Mouse (Mus musculus): Measurements from ENCODE around the gene A630095N17Rik. TPM values are rescaled to one million over a fixed set of nuclear protein-coding genes. Genes with fewer than 3 reads are reported as not detected.
"Not testable (repeated sequence)": the region's sequence is repeated elsewhere in the genome, so short reads cannot be mapped to it uniquely, and the experiment has no call there.

Gene A630095N17Rik
- total RNA-seq, 1 experiment from 2014 or later = 2.6 TPM

DNA sequence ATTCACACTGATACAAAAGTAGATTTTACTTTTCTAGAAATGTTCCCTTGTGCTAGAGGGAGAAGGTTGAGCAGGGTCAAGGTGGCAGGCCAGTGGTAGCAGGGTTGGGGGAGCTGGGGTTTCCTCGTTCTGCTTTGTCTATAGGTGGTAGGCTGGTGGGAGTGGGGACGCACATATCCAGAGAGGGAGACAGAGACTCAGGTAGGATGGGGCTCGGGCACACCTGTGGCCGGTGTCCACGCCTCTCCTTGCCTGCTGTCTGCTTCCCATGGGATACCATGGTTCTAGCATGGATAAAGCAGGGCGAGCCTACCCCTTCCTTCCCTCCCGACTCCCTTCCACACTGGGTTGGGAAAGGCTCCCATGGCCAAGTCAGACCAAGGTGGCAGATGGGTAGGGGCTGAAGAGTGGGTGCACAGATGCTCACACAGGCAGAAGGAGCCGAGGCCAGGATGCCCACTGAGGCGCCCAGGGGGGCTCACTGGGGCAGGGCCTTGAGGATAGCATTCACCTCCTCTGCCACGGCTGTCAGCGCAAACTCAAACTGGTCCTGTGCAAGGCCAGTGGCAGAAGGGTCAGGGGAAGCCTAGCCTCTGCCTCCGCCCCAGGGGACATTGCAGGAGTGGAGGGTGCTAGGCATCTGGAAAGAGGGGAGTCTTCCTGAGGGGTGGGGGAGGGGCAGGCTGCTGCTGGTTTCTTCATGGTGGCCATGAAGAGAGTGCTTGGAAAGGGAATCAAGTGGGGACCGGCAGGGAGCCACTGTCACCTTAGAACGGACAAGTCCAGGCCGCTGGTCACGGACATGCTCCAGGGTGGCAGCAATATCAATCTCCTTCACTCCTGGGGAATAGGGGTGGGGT lies 15.4 kb upstream of the A630095N17Rik start:
- no peak for ATAC-seq (replicated peaks in 1 of 2; ENCODE audit: insufficient read depth in 1 of 2, low FRiP score in 2 of 2, low TSS enrichment in 1 of 2, low read depth in 1 of 2, poor library complexity in 2 of 2, severe bottlenecking in 2 of 2)

DNA sequence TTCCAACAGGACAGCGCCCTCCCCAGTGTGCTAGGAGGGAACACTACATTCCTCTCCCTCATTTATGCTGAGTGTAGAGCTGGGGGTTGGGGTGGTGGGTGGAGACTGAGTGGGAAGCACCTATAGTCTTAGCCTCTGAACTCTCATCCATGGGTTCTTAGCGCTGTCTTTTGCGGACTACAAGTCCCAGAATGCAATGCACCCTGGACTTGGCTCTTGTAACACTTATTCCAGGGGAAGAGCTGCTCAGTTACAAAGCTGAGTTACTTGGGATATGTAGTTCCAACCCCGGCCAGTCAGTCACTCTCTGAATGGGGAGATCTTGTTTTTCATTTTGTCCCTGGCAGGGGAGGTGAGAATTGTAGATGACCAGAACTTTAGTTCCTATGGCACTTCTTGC lies 12.9 kb upstream of the A630095N17Rik start:
- peak; percentile 68 to 69 for ATAC-seq (replicated peaks in 1 of 2; ENCODE audit: insufficient read depth in 1 of 2, low FRiP score in 2 of 2, low TSS enrichment in 1 of 2, low read depth in 1 of 2, poor library complexity in 2 of 2, severe bottlenecking in 2 of 2)

DNA sequence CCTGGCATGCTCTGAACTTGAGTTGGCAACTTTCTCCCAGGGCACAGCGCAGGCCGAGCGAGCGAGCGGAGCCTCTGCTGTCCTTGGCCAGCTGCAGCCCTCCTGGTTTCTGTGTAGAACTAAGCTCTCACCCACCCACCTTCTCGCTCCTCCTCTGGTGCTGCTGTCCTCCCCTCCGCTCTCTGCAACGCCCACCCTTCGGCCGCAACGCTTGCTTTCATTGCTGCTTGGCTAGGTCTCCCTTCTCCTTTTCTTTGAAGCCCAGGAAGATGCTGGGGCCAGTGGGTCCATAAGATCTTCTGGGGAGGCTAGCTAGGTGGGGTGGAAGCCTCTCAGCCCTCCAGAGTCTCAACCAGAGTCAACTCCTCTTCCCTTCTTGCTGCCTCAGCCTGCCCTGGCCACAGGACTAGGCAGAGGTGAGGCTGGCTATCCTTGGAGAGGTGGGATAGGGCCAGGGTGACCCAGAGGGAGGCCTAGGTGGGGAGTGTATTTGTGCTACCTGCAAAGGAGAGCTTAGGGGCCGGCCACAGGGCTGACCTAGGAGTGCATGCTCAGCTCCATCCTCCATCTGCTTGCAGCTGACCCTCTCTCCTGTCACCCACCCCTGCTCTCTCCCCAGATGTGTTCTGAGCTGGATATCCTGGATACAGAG lies 12.4 kb upstream of the A630095N17Rik start:
- no peak for ATAC-seq (replicated peaks in 1 of 2; ENCODE audit: insufficient read depth in 1 of 2, low FRiP score in 2 of 2, low TSS enrichment in 1 of 2, low read depth in 1 of 2, poor library complexity in 2 of 2, severe bottlenecking in 2 of 2)

DNA sequence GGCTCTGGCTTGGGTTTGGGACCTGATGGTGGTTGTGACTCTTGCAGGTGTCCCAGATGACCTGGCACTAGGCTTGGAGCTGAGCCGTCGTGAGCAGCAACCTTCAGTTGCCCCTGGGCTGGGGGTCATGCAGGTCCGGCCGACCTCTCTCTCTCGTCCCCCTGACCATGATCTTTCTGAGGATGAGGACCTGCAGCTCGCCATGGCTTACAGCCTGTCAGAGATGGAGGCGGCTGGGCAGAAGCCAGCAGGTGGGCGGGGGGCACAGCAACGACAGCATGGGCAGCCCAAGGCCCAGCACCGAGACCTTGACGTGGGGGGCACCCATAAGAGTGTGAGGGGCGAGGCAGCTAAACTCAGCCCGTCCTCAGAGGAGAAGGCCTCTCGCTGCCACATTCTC lies 11.5 kb upstream of the A630095N17Rik start:
- no peak for ATAC-seq (replicated peaks in 1 of 2; ENCODE audit: insufficient read depth in 1 of 2, low FRiP score in 2 of 2, low TSS enrichment in 1 of 2, low read depth in 1 of 2, poor library complexity in 2 of 2, severe bottlenecking in 2 of 2)

DNA sequence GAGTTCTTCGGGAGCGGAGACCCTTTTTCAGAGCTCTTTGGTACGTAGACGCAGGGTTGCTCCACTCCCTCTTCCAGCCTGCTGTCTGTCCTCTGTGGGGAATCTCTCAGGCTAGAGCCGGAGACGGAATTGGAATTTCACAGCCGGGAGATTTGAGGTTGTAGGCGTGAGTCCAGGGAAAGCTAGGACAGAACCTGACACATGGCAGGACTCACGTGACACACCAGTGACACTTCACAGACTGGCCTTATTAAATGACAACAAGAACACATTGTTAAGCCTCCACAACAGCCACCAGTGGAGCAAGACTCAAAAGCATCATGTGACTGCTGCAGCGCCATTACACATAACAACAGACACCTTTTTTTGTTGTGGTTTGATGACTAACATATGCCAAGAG lies 7.7 kb upstream of the A630095N17Rik start:
- no peak for ATAC-seq (replicated peaks in 1 of 2; ENCODE audit: insufficient read depth in 1 of 2, low FRiP score in 2 of 2, low TSS enrichment in 1 of 2, low read depth in 1 of 2, poor library complexity in 2 of 2, severe bottlenecking in 2 of 2)

DNA sequence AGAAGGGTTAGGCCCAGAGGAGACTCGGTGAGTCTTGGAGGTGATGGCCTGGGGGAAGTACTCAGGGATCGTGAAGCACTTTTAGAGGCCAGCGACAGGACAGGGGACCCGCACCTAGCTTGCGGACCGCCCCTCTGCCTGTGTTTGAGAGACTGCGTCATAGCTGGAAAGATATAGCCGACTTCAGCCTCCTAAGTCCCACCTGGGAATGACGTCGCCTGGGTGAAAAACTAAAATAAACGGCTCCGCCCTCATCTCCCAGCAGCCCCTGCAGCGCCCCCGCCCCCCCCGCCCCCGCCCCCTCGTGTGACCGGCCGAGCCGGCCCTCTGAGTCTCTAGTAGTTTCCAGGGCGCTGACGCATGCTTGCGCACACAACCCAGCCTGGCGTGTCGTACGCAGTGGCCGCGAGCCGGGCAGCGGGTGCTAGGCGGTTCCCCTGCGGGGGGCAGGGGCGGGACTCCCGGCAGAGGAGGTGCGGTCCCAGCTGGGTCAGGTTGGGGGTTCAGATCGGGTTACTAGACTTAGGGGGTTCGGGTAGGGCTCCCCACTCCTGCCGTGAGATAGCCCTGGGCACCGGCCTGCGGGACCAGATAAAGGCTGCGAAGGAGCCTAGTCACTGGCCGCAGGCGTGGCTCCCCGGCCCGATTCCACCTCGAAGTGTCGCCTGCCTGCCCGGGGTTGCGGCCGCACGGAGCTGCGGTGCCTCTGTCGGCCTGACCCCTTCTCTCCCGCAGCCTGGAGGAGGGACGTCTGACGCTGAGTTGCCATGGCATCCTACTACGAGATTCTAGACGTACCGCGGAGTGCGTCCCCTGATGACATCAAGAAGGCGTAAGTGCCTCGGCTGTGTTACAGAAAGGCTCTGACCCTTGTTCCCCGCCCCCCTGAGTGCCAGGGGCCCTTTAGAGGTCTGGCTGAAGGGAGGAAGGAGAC lies 4.5 kb upstream of the A630095N17Rik start, which contains the start of gene Dnajb2:
Gene Dnajb2 (plus strand): TSS at position 290 of the 934 bp plus-strand sequence.
- ATAC-seq (replicated peaks in 1 of 2; ENCODE audit: insufficient read depth in 1 of 2, low FRiP score in 2 of 2, low TSS enrichment in 1 of 2, low read depth in 1 of 2, poor library complexity in 2 of 2, severe bottlenecking in 2 of 2) = peak; percentile 66 to 78

DNA sequence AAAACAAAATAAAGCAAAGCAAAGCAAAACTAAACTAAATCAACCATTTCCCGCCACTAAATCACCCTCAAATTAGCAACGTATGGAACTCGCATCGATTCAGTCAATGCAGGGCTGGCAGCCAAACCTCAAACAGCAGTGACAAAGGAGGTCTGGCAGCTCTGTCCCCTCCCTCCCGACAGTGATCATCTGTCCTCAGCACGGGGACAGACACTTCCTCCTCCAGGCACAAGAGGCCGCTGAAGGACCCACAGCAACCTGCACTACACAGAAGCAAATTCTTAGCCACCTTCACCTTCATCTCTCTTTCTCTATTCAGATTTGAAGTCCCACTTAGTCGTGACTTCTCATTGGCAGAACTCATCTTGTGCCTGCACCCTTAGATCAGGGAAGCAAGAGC lies 2.7 kb upstream of the A630095N17Rik start:
- ATAC-seq (replicated peaks in 1 of 2; ENCODE audit: insufficient read depth in 1 of 2, low FRiP score in 2 of 2, low TSS enrichment in 1 of 2, low read depth in 1 of 2, poor library complexity in 2 of 2, severe bottlenecking in 2 of 2) = peak; percentile 73 to 78

DNA sequence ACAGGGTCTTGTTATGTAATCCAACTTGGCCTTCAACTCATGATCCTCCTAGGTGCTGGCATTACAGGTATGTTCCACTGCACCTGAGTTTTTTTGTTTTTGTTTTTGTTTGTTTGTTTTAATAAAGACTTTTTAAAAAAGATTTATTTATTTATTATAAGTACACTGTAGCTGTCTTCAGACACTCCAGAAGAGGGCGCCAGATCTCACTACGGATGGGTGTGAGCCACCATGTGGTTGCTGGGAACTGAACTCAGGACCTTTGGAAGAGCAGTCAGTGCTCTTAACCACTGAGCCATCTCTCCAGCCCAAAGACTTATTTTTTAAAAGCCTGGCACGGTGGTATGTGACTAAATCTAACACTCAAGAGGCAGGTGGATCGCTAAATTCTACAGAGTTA lies 587 bp upstream of the A630095N17Rik start:
- not testable (repeated sequence) for ATAC-seq (replicated peaks in 1 of 2; ENCODE audit: insufficient read depth in 1 of 2, low FRiP score in 2 of 2, low TSS enrichment in 1 of 2, low read depth in 1 of 2, poor library complexity in 2 of 2, severe bottlenecking in 2 of 2)

DNA sequence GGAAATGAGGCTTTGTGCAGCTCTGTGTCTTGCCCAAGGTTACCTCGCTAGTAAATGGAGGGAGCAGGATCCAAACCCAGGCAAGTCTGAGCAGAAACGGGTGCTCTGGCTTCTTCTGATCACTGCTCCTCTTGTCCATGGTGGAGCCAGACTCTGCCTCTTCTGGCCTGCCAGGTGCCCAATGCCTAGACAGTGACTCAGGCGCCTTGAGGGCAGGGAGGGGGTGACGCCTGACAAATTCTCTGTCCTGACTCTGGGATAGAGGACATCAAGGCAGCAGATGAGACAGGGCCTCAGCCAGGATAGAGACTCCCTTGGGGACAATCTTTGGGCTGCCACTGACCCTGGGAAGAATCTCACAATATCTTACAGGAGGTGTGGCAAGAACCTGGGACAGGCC lies 678 bp downstream of the A630095N17Rik start:
- ATAC-seq (replicated peaks in 1 of 2; ENCODE audit: insufficient read depth in 1 of 2, low FRiP score in 2 of 2, low TSS enrichment in 1 of 2, low read depth in 1 of 2, poor library complexity in 2 of 2, severe bottlenecking in 2 of 2) = no peak

DNA sequence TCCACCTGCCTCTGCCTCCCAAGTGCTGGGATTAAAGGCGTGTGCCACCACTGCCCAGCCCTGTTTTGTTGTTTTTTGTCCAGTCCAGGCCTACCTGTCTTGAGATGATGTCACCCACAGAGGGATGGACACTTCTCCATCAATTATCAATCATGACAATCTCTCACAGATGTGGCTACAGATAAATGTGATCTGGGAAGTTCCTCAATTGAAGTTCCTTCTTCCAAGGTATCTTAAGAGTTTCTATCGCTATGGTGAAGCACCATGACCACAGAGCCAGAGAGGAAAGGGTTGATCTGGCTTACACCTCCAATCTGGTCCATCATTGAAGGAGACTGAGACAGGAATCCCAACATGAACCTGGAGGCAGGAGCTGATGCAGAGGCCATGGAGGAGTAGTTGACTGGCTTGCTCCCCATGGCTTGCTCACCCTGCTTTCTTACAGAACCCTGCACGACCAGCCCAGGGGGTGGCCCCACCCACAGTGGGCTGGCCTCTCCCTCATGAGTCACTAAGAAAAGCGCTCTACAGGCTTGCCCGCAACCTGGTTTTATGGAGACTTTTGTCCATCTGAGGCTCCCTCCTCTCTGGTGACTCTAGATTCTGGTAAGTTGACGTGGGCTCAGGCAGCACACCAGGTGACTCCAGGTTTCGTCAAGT lies 1.4 kb downstream of the A630095N17Rik start:
- ATAC-seq (replicated peaks in 1 of 2; ENCODE audit: insufficient read depth in 1 of 2, low FRiP score in 2 of 2, low TSS enrichment in 1 of 2, low read depth in 1 of 2, poor library complexity in 2 of 2, severe bottlenecking in 2 of 2) = no peak

DNA sequence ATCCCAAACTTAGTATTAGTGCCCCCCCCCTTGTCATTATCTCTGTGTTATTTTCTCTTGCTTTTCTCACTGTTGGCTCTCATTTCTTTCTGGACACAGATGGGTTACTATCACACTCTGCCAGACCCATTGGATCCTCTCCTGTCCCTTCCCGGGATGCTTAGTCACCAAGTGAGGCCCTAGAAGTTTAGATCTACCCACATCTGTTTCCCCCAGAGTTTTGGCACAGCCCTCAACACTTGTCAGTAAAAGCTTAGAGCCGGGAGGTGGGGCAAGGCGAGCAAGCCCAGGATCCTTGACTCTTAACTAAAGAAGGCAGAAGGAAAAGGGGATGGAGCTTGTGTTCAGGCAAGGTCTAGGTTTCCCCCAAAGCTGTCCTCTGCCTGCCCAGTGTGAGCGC lies 2.7 kb downstream of the A630095N17Rik start:
- peak; percentile 79 to 82 for ATAC-seq (replicated peaks in 1 of 2; ENCODE audit: insufficient read depth in 1 of 2, low FRiP score in 2 of 2, low TSS enrichment in 1 of 2, low read depth in 1 of 2, poor library complexity in 2 of 2, severe bottlenecking in 2 of 2)

DNA sequence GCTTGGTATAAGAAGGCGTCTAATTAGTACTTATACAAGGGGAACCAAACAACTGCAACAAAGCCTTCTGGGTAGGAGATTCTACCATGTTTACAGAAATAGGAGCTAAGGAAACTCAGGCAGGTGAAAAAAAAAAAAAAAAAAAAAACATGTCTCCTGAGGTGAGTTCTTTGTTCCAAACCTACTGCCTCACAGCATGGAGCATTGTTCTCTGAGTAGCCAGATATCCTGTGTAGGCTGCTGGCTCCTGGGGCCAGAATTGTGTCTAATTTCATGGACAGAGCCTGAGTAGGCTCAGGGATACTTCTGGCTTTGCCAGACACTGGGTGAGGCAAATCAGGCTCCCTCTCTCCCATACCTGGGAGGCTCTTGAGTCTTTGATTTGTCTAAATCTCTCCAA lies 4.2 kb downstream of the A630095N17Rik start:
- no peak for ATAC-seq (replicated peaks in 1 of 2; ENCODE audit: insufficient read depth in 1 of 2, low FRiP score in 2 of 2, low TSS enrichment in 1 of 2, low read depth in 1 of 2, poor library complexity in 2 of 2, severe bottlenecking in 2 of 2)

DNA sequence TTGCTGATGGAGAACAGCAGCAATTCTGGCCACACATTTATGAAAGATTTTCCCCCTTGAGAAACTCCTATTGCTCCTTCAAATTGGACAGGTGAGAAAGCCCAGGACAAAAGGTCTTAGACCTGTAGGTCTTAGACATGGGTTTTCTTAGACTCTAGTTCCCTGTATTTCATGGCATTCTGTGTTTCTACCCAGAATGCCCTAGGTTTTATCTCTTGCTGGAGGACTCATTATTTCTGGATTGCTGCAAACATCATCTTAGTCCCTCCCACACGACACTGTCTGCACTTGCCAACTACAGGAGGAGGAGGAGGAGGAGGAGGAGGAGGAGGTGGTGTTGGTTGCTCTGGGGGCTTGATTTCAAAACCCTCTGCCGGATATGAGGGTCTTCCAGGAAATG lies 5.8 kb downstream of the A630095N17Rik start:
- no peak for ATAC-seq (replicated peaks in 1 of 2; ENCODE audit: insufficient read depth in 1 of 2, low FRiP score in 2 of 2, low TSS enrichment in 1 of 2, low read depth in 1 of 2, poor library complexity in 2 of 2, severe bottlenecking in 2 of 2)

DNA sequence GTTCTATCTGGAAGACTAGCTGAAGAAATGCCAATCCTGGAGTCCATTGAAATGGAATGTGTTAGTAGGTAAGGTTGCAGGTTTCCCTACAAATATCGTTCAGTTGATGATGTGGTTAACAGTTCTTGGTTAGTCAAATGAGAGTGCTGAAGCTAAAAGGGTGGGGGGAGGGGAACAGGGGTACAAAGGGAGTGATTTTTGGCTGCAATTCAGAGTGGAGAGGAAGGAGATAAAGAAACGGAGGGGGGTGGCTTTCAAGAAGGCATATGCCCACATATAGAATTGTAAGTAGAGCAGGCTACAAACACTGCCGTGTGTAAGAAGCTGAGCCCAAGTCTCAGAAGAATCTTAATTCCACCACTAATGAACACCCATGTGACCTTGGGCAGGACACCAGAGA lies 6.4 kb downstream of the A630095N17Rik start:
- ATAC-seq (replicated peaks in 1 of 2; ENCODE audit: insufficient read depth in 1 of 2, low FRiP score in 2 of 2, low TSS enrichment in 1 of 2, low read depth in 1 of 2, poor library complexity in 2 of 2, severe bottlenecking in 2 of 2) = no peak

DNA sequence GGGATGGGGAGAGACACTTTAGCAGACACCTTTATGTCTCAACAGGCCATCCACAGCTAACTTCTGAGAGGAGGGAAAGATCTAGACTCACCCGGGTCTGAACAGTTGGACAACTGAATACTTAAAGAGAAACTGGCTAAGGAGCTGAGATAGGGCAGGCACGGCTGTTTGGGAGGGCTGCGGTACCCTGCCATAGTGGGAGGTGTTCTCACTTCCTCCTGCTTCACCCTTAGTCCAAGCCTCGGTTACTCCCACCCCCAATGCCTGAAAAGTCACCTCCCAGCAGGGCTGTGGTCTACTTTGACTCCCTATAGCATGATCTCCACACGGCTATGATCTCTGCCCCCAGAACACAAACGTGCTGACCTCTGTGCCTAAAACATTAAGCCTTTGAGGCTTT lies 8.4 kb downstream of the A630095N17Rik start:
- peak; percentile 48 to 53; a peak in 3 of 4 replicates for ATAC-seq (replicated peaks in 1 of 2; ENCODE audit: insufficient read depth in 1 of 2, low FRiP score in 2 of 2, low TSS enrichment in 1 of 2, low read depth in 1 of 2, poor library complexity in 2 of 2, severe bottlenecking in 2 of 2)

DNA sequence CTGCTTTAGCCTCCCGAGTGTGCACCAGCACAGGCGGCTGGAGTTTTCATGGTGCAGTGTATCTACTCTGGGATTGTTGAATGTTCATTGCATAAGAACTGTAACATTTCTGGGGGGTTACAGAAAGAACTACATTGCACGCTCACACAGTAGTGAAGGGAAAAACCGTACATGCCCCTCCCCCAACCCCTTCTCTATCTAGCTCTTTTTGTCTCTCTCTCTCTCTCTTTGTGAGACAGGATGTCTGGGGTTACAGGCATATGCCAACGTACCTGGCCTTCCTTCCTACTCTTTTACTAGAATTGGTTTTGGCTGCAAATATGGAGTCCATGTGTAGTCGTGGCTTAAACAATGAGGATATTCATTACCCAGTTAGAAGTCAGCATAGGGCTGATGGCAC lies 9.0 kb downstream of the A630095N17Rik start:
- ATAC-seq (replicated peaks in 1 of 2; ENCODE audit: insufficient read depth in 1 of 2, low FRiP score in 2 of 2, low TSS enrichment in 1 of 2, low read depth in 1 of 2, poor library complexity in 2 of 2, severe bottlenecking in 2 of 2) = no peak

DNA sequence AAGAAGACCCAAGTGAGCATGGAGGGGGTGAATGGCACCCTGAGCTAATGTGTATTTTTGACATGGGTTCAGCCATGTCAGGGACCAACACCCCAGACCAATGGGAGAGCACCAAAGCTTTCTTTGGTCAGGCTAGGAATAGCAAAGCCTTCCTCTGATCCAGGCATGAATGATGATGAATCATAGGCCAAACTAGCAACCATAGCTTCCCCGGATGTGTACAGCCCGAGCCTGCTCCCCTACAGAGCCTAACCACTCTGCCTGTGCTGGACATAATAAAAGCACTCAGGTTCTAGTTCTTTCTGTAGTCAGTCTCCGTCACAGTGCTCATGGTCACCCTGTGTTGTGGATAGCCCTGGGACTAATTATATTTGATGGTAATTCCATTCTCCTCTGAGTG lies 10.4 kb downstream of the A630095N17Rik start:
- no peak for ATAC-seq (replicated peaks in 1 of 2; ENCODE audit: insufficient read depth in 1 of 2, low FRiP score in 2 of 2, low TSS enrichment in 1 of 2, low read depth in 1 of 2, poor library complexity in 2 of 2, severe bottlenecking in 2 of 2)
